Mouse (Mus musculus): ENCODE measurements around the gene Lpcat1.

- TF ChIP-seq CTCF (IDR thresholded peaks at IDR 0.05; ENCODE audit: low read depth) (no peak), EP300 (IDR thresholded peaks at IDR 0.05; ENCODE audit: low read depth) (no peak)
Observed at GRCm38 (mm10) chr13:73441032-73441431, 26.0 kb upstream of the Lpcat1 start.
